Mouse (Mus musculus) ES-E14 (cell line): ENCODE measurements around the gene Cntnap2.

Source experiments
- ZC3H11A ChIP-seq: IDR thresholded peaks from 2 replicates; pipeline ENCODE4 v1.6.1; 2012; ENCODE audit warnings: low read depth, mild to moderate bottlenecking, inconsistent platforms, low read length, borderline replicate concordance
- ZNF384 ChIP-seq: IDR thresholded peaks from 2 replicates; pipeline ENCODE4 v1.6.1; 2012; ENCODE audit warnings: low read depth, low read length, inconsistent platforms

GRCm38 (mm10) chr6:45244680-45245079 lies 185.5 kb downstream of the Cntnap2 start:
- TF ChIP-seq ZC3H11A, result no peak
- TF ChIP-seq ZNF384, result no peak
